Mouse (Mus musculus) left cerebral cortex, postnatal 10 days (tissue): ENCODE data around the gene Cln6. TPM values are rescaled to one million over a fixed set of nuclear protein-coding genes. Genes with fewer than 3 reads are reported as not detected.
"Not testable (repeated sequence)": the region's sequence is repeated elsewhere in the genome, so short reads cannot be mapped to it uniquely, and the experiment has no call there.

Experiments used
- DNase-seq, 2 experiments: peaks; one replicate each; pipeline ENCODE4 v3.0.0; 2021 to 2022; ENCODE audit warnings: low spot score in 2 of 2, mixed read lengths in 1 of 2; ENCODE audit errors: extremely low spot score in 1 of 2
- intact Hi-C: fragments of 180-260 bp; cut with DNase I; formaldehyde crosslinking; loops from one replicate; pipeline ENCODE4 v1.15.1; 2025
- total RNA-seq, 2 experiments: library from RNA; stranded (reverse); gene quantifications; 2 replicates each; pipeline ENCODE4 v1.2.3; 2021

The Cln6 gene
- total RNA-seq, 2 experiments from 2014 or later: 9.6 to 10.8 TPM

GRCm38 (mm10) chr9:62860866-62861265, 22.3 kb downstream of the Cln6 start:
- intact Hi-C loops: no loop called here

GRCm38 (mm10) chr9:62869236-62869635, 30.7 kb downstream of the Cln6 start:
- DNase-seq, intact Hi-C loops: not testable (repeated sequence)

More at GRCm38 (mm10) chr9:62860866-62861265, 22.3 kb downstream of the Cln6 start:
- DNase-seq: no peak

GRCm38 (mm10) chr9:62870728-62871127, 32.1 kb downstream of the Cln6 start:
- intact Hi-C loops: no loop called here
- DNase-seq: no peak

GRCm38 (mm10) chr9:62876966-62877616, 38.5 kb downstream of the Cln6 start:
- no peak for DNase-seq
- intact Hi-C loops: no loop called here

GRCm38 (mm10) chr9:62877825-62878224, 39.2 kb downstream of the Cln6 start:
- DNase-seq: no peak
- intact Hi-C loops: no loop called here

- intact Hi-C loops: loop anchor here (10.0 kb wide), 1 partner anchor 243 kb away; no protein-coding TSS in a partner anchor
- DNase-seq: no peak
Measured at GRCm38 (mm10) chr9:62881871-62882270, 43.3 kb downstream of the Cln6 start.

GRCm38 (mm10) chr9:62894486-62894885, 55.9 kb downstream of the Cln6 start:
- intact Hi-C loops: no loop called here
- DNase-seq: peak in 1 of 2 experiments; percentile 38

Other genes starting within 250 kb of the Cln6 start
- 1 to 10 TPM; 1.1 to 1.4 TPM for gene Itga11, start 161.0 kb upstream of the Cln6 start, total RNA-seq
- gene Fem1b, start 26.9 kb upstream of the Cln6 start, total RNA-seq: 100 to 1,000 TPM; 113 to 118 TPM
- gene Calml4, start 19.3 kb downstream of the Cln6 start, total RNA-seq: 1 to 10 TPM in 1 of 2 experiments, under 1 TPM in 1; 0.57 to 1.5 TPM
- 10 to 100 TPM; 47.1 to 47.3 TPM for gene Pias1, start 149.1 kb downstream of the Cln6 start, total RNA-seq